Mouse (Mus musculus): ENCODE data around the gene Chst14. TPM values are rescaled to one million over a fixed set of nuclear protein-coding genes. Genes with fewer than 3 reads are reported as not detected.

Chst14 gene
- polyA plus RNA-seq, 1 experiment from 2014 or later, result 17.1 TPM

DNA sequence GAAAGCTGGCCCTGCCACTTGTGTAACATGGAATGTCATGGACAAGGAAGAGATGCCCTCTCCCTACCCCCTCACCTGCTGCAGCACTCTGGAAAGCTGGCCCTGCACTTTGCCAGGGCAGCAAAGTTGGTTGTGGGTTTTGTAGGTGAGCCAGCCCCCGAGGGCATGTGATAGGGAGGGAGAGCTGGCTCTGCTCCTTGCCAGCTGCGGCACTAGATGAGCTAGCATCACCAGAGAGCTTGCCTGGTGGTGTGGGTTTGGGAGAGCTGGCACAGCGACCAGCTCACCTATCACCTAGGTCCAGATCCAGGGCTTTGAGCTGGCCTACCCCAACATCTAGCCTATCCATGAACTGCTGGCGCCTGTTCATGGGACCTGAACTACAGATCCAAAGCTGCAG, 22.5 kb downstream of the Chst14 start:
- no peaks in the 10 kb centered on the region for H3K4me1 ChIP-seq (ENCODE audit: control insufficient read depth, insufficient read depth, low read length)
- H3K9me3 ChIP-seq (replicated peaks; ENCODE audit: control insufficient read depth, low read length), result no peaks in the 10 kb centered on the region
- H3K36me3 ChIP-seq (ENCODE audit: control insufficient read depth, insufficient read depth), result no peaks in the 10 kb centered on the region
- H3K9ac ChIP-seq (ENCODE audit: low read length), result no peak overlapping the region
- WGBS, result 79% methylated on average over 4 of the region's 4 CpGs
- no peak overlapping the region for H3K4me2 ChIP-seq (ENCODE audit: low read depth, low read length)
- no peak for ATAC-seq (replicated peaks; ENCODE audit: extremely low read depth, insufficient read depth, low FRiP score)
- no peak overlapping the region for H3K27ac ChIP-seq (ENCODE audit: low read length)
- H3K27me3 ChIP-seq (ENCODE audit: control insufficient read depth, insufficient read depth, low read length), result no peaks in the 10 kb centered on the region
- no peak overlapping the region for H3K4me3 ChIP-seq (ENCODE audit: low read length)

DNA sequence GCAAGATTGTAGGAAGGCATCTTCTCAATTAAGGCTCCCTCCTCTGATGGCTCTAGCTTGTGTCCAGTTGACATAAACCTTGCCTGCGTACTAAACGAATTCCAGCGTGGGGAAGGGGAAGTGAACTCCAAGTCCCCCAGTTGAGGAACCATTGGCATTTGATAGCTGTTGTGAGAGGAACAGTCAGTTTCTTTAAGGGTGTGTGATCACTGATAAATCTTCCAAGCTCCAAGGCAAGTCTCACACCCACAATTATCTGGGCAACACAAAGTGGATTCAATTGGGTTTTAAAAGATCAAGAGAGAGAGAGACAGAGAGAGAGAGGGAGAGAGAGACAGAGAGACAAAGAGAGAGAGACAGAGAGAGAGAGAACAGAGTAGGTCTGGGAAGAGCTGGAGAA, 23.4 kb downstream of the Chst14 start:
- H3K27me3 ChIP-seq (ENCODE audit: control insufficient read depth, insufficient read depth, low read length), result no peaks in the 10 kb centered on the region
- no peak overlapping the region for H3K4me3 ChIP-seq (ENCODE audit: low read length)
- no peaks in the 10 kb centered on the region for H3K4me1 ChIP-seq (ENCODE audit: control insufficient read depth, insufficient read depth, low read length)
- H3K9me3 ChIP-seq (replicated peaks; ENCODE audit: control insufficient read depth, low read length), result no peaks in the 10 kb centered on the region
- no peak for ATAC-seq (replicated peaks; ENCODE audit: extremely low read depth, insufficient read depth, low FRiP score)
- H3K9ac ChIP-seq (ENCODE audit: low read length), result no peak overlapping the region
- H3K4me2 ChIP-seq (ENCODE audit: low read depth, low read length), result no peak overlapping the region
- WGBS, result 72% methylated on average over 3 of the region's 3 CpGs
- H3K36me3 ChIP-seq (ENCODE audit: control insufficient read depth, insufficient read depth), result no peaks in the 10 kb centered on the region
- no peak overlapping the region for H3K27ac ChIP-seq (ENCODE audit: low read length)

- H3K4me3 ChIP-seq (ENCODE audit: low read length), result no peak overlapping the region
- H3K4me1 ChIP-seq (ENCODE audit: control insufficient read depth, insufficient read depth, low read length), result no peaks in the 10 kb centered on the region
- H3K27me3 ChIP-seq (ENCODE audit: control insufficient read depth, insufficient read depth, low read length), result no peaks in the 10 kb centered on the region
- 61% methylated on average over 5 of the region's 5 CpGs for WGBS
- no peak overlapping the region for H3K27ac ChIP-seq (ENCODE audit: low read length)
- H3K4me2 ChIP-seq (ENCODE audit: low read depth, low read length), result no peak overlapping the region
- H3K9me3 ChIP-seq (replicated peaks; ENCODE audit: control insufficient read depth, low read length), result no peaks in the 10 kb centered on the region
- ATAC-seq (replicated peaks; ENCODE audit: extremely low read depth, insufficient read depth, low FRiP score), result no peak
- no peaks in the 10 kb centered on the region for H3K36me3 ChIP-seq (ENCODE audit: control insufficient read depth, insufficient read depth)
- no peak overlapping the region for H3K9ac ChIP-seq (ENCODE audit: low read length)
These were observed 30.2 kb downstream of the Chst14 start for GRCm38 (mm10) chr2:118956497-118956896.

- H3K27ac ChIP-seq (ENCODE audit: low read length), result no peak overlapping the region
- 17% methylated on average over 2 of the region's 2 CpGs for WGBS
- no peak overlapping the region for H3K4me3 ChIP-seq (ENCODE audit: low read length)
- H3K9ac ChIP-seq (ENCODE audit: low read length), result no peak overlapping the region
- H3K4me2 ChIP-seq (ENCODE audit: low read depth, low read length), result no peak overlapping the region
- H3K9me3 ChIP-seq (replicated peaks; ENCODE audit: control insufficient read depth, low read length), result no peaks in the 10 kb centered on the region
- no peaks in the 10 kb centered on the region for H3K27me3 ChIP-seq (ENCODE audit: control insufficient read depth, insufficient read depth, low read length)
- H3K36me3 ChIP-seq (ENCODE audit: control insufficient read depth, insufficient read depth), result no peaks in the 10 kb centered on the region
- no peaks in the 10 kb centered on the region; the same call in 1 of the 2 replicates for H3K4me1 ChIP-seq (ENCODE audit: control insufficient read depth, insufficient read depth, low read length)
- ATAC-seq (replicated peaks; ENCODE audit: extremely low read depth, insufficient read depth, low FRiP score), result no peak
These were observed 33.3 kb downstream of the Chst14 start for GRCm38 (mm10) chr2:118959644-118960043.

DNA sequence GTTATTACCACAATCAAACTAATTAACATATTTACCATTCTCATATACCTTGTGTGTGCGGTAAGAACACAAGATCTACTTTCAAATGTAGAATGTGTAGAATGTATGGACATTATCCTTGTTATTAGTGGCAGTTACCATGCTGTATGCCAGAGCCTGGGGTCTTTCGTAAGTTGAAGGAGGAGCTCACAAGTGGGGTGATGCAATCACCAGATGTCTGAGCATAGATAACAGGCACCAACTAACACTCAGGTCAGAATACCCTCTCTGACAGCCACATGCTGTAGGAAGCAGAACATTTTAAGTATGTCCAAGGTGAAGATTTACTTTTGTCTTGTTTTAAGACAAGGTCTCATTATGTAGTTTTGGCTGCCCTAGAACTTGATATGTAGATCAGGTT, 34.1 kb downstream of the Chst14 start:
- no peak for ATAC-seq (replicated peaks; ENCODE audit: extremely low read depth, insufficient read depth, low FRiP score)
- H3K4me2 ChIP-seq (ENCODE audit: low read depth, low read length), result no peak overlapping the region
- no peaks in the 10 kb centered on the region for H3K36me3 ChIP-seq (ENCODE audit: control insufficient read depth, insufficient read depth)
- no peaks in the 10 kb centered on the region; the same call in 1 of the 2 replicates for H3K4me1 ChIP-seq (ENCODE audit: control insufficient read depth, insufficient read depth, low read length)
- no peak overlapping the region for H3K9ac ChIP-seq (ENCODE audit: low read length)
- no peak overlapping the region for H3K27ac ChIP-seq (ENCODE audit: low read length)
- no peaks in the 10 kb centered on the region for H3K9me3 ChIP-seq (replicated peaks; ENCODE audit: control insufficient read depth, low read length)
- no peaks in the 10 kb centered on the region for H3K27me3 ChIP-seq (ENCODE audit: control insufficient read depth, insufficient read depth, low read length)
- no peak overlapping the region for H3K4me3 ChIP-seq (ENCODE audit: low read length)
- 80% methylated on average over 2 of the region's 2 CpGs for WGBS

DNA sequence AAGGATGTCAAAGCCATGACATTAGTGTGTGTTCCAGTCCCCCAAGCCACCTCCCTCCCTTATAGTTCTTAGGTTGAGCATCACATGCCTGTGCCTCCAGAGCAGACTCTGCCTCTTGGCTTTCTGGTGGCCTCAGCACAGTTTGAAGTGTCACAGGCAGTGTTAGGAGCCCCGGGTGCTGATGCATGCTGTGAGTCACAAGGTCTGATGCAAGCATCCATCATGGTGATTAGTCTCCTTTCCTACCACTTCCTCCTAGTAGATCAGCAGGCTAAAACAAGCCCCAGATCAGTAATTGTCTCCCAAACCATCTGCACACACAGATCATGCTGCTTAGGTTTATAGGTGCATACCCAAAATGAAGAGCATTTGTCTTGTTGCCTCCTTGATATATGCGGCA, 35.2 kb downstream of the Chst14 start:
- no peaks in the 10 kb centered on the region for H3K36me3 ChIP-seq (ENCODE audit: control insufficient read depth, insufficient read depth)
- no peaks in the 10 kb centered on the region for H3K27me3 ChIP-seq (ENCODE audit: control insufficient read depth, insufficient read depth, low read length)
- no peak overlapping the region for H3K4me3 ChIP-seq (ENCODE audit: low read length)
- no peaks in the 10 kb centered on the region; the same call in 1 of the 2 replicates for H3K4me1 ChIP-seq (ENCODE audit: control insufficient read depth, insufficient read depth, low read length)
- 49% methylated on average over 2 of the region's 2 CpGs for WGBS
- ATAC-seq (replicated peaks; ENCODE audit: extremely low read depth, insufficient read depth, low FRiP score), result no peak
- no peaks in the 10 kb centered on the region for H3K9me3 ChIP-seq (replicated peaks; ENCODE audit: control insufficient read depth, low read length)
- H3K4me2 ChIP-seq (ENCODE audit: low read depth, low read length), result no peak overlapping the region
- no peak overlapping the region for H3K27ac ChIP-seq (ENCODE audit: low read length)
- no peak overlapping the region for H3K9ac ChIP-seq (ENCODE audit: low read length)

GRCm38 (mm10) chr2:118963007-118963675, 36.8 kb downstream of the Chst14 start:
- Histone ChIP-seq H3K27me3 (ENCODE audit: control insufficient read depth, insufficient read depth, low read length) (no peaks in the 10 kb centered on the region), H3K4me2 (ENCODE audit: low read depth, low read length) (no peak overlapping the region), H3K27ac (ENCODE audit: low read length) (no peak overlapping the region), H3K9me3 (replicated peaks; ENCODE audit: control insufficient read depth, low read length) (no peaks in the 10 kb centered on the region), H3K4me1 (ENCODE audit: control insufficient read depth, insufficient read depth, low read length) (no peaks in the 10 kb centered on the region; the same call in 1 of the 2 replicates), H3K36me3 (ENCODE audit: control insufficient read depth, insufficient read depth) (no peaks in the 10 kb centered on the region), H3K9ac (ENCODE audit: low read length) (no peak overlapping the region), H3K4me3 (ENCODE audit: low read length) (no peak overlapping the region)
- WGBS, result 40% methylated on average over 9 of the region's 9 CpGs
- no peak for ATAC-seq (replicated peaks; ENCODE audit: extremely low read depth, insufficient read depth, low FRiP score)

DNA sequence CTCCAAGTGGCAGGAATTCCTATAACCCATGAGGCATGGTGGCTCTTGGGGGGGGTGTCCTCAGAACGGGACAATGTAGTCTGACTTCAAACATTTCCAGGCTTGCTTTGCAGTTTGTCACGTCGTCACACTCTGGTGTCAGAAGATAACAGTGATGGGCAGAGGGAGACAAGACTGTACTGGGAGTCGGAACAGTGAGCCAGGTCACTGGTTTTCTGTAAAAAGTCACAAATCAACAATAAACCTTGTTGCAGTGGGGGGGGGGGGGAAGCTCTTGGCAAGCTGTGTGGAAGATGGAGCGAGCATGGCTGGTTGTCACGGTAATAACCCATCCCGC, 37.3 kb downstream of the Chst14 start:
- Histone ChIP-seq H3K4me3 (ENCODE audit: low read length) (no peak overlapping the region), H3K9ac (ENCODE audit: low read length) (no peak overlapping the region), H3K4me2 (ENCODE audit: low read depth, low read length) (no peak overlapping the region), H3K27me3 (ENCODE audit: control insufficient read depth, insufficient read depth, low read length) (no peaks in the 10 kb centered on the region), H3K36me3 (ENCODE audit: control insufficient read depth, insufficient read depth) (no peaks in the 10 kb centered on the region), H3K9me3 (replicated peaks; ENCODE audit: control insufficient read depth, low read length) (no peaks in the 10 kb centered on the region), H3K27ac (ENCODE audit: low read length) (no peak overlapping the region), H3K4me1 (ENCODE audit: control insufficient read depth, insufficient read depth, low read length) (no peaks in the 10 kb centered on the region; the same call in 1 of the 2 replicates)
- no peak for ATAC-seq (replicated peaks; ENCODE audit: extremely low read depth, insufficient read depth, low FRiP score)
- WGBS, result 39% methylated on average over 7 of the region's 7 CpGs

GRCm38 (mm10) chr2:118969585-118970147, 43.4 kb downstream of the Chst14 start:
- Histone ChIP-seq H3K27ac (ENCODE audit: low read length) (no peak overlapping the region), H3K9ac (ENCODE audit: low read length) (no peak overlapping the region), H3K4me3 (ENCODE audit: low read length) (no peak overlapping the region), H3K9me3 (replicated peaks; ENCODE audit: control insufficient read depth, low read length) (no peaks in the 10 kb centered on the region), H3K4me2 (ENCODE audit: low read depth, low read length) (no peak overlapping the region), H3K36me3 (ENCODE audit: control insufficient read depth, insufficient read depth) (no peaks in the 10 kb centered on the region), H3K4me1 (ENCODE audit: control insufficient read depth, insufficient read depth, low read length) (no peaks in the 10 kb centered on the region), H3K27me3 (ENCODE audit: control insufficient read depth, insufficient read depth, low read length) (peaks cover 7% of the 10 kb centered on the region)
- no peak for ATAC-seq (replicated peaks; ENCODE audit: extremely low read depth, insufficient read depth, low FRiP score)
- 76% methylated on average over 11 of the region's 11 CpGs for WGBS

All from heart, embryonic 16.5 days (tissue).